Mouse (Mus musculus) liver, embryonic 15.5 days (tissue): ENCODE data around the gene Neurod2. TPM values are rescaled to one million over a fixed set of nuclear protein-coding genes. Genes with fewer than 3 reads are reported as not detected.

Experiments
- ATAC-seq: fragments of 200-750 bp; cut with Nextera tagmentation; 2 replicates; pipeline ENCODE4 v1.8.0; 2017; ENCODE audit warnings: moderate number of reproducible peaks, mild to moderate bottlenecking, moderate library complexity; ENCODE audit not compliant: insufficient read depth
- H3K27ac ChIP-seq: fragments of 300-500 bp; sonication (generic); replicated peaks from 2 replicates; pipeline ENCODE4 v1.5.1; 2015; ENCODE audit warnings: mild to moderate bottlenecking, inconsistent platforms
- H3K27me3 ChIP-seq: fragments of 300-500 bp; sonication (generic); 2 replicates; pipeline ENCODE4 v1.6.1; 2015; ENCODE audit warnings: mild to moderate bottlenecking, inconsistent platforms
- H3K36me3 ChIP-seq: fragments of 300-500 bp; sonication (generic); replicated peaks from 2 replicates; pipeline ENCODE4 v1.6.1; 2015; ENCODE audit warnings: moderate library complexity, mild to moderate bottlenecking, inconsistent platforms
- H3K4me1 ChIP-seq: fragments of 300-500 bp; sonication (generic); replicated peaks from 2 replicates; pipeline ENCODE4 v1.6.1; 2015; ENCODE audit warnings: inconsistent platforms
- H3K4me2 ChIP-seq: fragments of 300-500 bp; sonication (generic); 2 replicates; pipeline ENCODE4 v1.6.1; 2015; ENCODE audit warnings: moderate library complexity, mild to moderate bottlenecking, inconsistent platforms
- H3K4me3 ChIP-seq: fragments of 300-500 bp; sonication (generic); replicated peaks from 2 replicates; pipeline ENCODE4 v1.5.1; 2015; ENCODE audit warnings: mild to moderate bottlenecking, inconsistent platforms
- H3K9ac ChIP-seq: fragments of 300-500 bp; sonication (generic); 2 replicates; pipeline ENCODE4 v1.6.1; 2015; ENCODE audit warnings: moderate library complexity, mild to moderate bottlenecking, inconsistent platforms
- H3K9me3 ChIP-seq: fragments of 300-500 bp; sonication (generic); replicated peaks from 2 replicates; pipeline ENCODE4 v1.6.1; 2016; ENCODE audit warnings: inconsistent platforms
- WGBS: fragments of 180-500 bp; shearing (Covaris S2); methylation state at CpG from one replicate; pipeline ENCODE4 v1.1.7; 2015; ENCODE audit warnings: mixed read lengths; ENCODE audit not compliant: insufficient replicate concordance; 5-methylcytosine and 5-hydroxymethylcytosine counted together
- polyA plus RNA-seq: library from polyadenylated mRNA; unstranded; fragments of >200 nt; fragmentation: Nextera tagmentation; extraction: Ambion mirVana; gene quantifications from 2 replicates; pipeline ENCODE4 v1.2.1, GENCODE M21; 2015

Neurod2 gene
- polyA plus RNA-seq, 1 experiment from 2014 or later: not detected

GRCm38 (mm10) chr11:98329960-98330744 is 704 bp upstream of the Neurod2 start:
- H3K9ac ChIP-seq: no peak overlapping the region

GRCm38 (mm10) chr11:98328371-98329069 is 928 bp downstream of the Neurod2 start:
- peak overlapping the region; percentile 41 for H3K4me2 ChIP-seq
- no peaks in the 10 kb centered on the region for H3K36me3 ChIP-seq
- 0 out of 2 replicates have a peak overlapping the region, but pooled peaks have one; percentile 4 for H3K4me3 ChIP-seq
- WGBS: 1% methylated on average over 50 of the region's 56 CpGs
- peaks cover 100% of the 10 kb centered on the region for H3K27me3 ChIP-seq
- no peaks in the 10 kb centered on the region for H3K9me3 ChIP-seq
- H3K27ac ChIP-seq: no peak overlapping the region
- H3K9ac ChIP-seq: no peak overlapping the region
- no peak for ATAC-seq
- H3K4me1 ChIP-seq: peaks cover 15% of the 10 kb centered on the region

More at GRCm38 (mm10) chr11:98329960-98330744, 704 bp upstream of the Neurod2 start:
- Histone ChIP-seq H3K36me3 (no peaks in the 10 kb centered on the region), H3K9me3 (no peaks in the 10 kb centered on the region), H3K4me1 (peaks cover 25% of the 10 kb centered on the region), H3K4me3 (no peak overlapping the region), H3K4me2 (no peak overlapping the region), H3K27ac (no peak overlapping the region), H3K27me3 (peaks cover 100% of the 10 kb centered on the region)
- ATAC-seq: no peak
- 33% methylated on average over 9 of the region's 9 CpGs for WGBS

- Histone ChIP-seq H3K4me3 (peak overlapping the region; percentile 4; the same call in 1 of the 2 replicates), H3K27me3 (peaks cover 100% of the 10 kb centered on the region), H3K9me3 (no peaks in the 10 kb centered on the region), H3K4me2 (peak overlapping the region; percentile 41; the same call in 1 of the 2 replicates), H3K9ac (no peak overlapping the region), H3K36me3 (no peaks in the 10 kb centered on the region), H3K4me1 (peaks cover 15% of the 10 kb centered on the region), H3K27ac (no peak overlapping the region)
- WGBS: 1% methylated on average over 35 of the region's 35 CpGs
- no peak for ATAC-seq
Observed at GRCm38 (mm10) chr11:98328031-98328370, 1.4 kb downstream of the Neurod2 start.

GRCm38 (mm10) chr11:98327136-98328030 is 2.1 kb downstream of the Neurod2 start:
- H3K9ac ChIP-seq: no peak overlapping the region
- ATAC-seq: no peak
- H3K4me1 ChIP-seq: peaks cover 15% of the 10 kb centered on the region
- peak overlapping the region; percentile 4; the same call in 1 of the 2 replicates for H3K4me3 ChIP-seq
- H3K36me3 ChIP-seq: no peaks in the 10 kb centered on the region
- peak overlapping the region; percentile 41; the same call in 1 of the 2 replicates for H3K4me2 ChIP-seq
- H3K9me3 ChIP-seq: no peaks in the 10 kb centered on the region
- 2% methylated on average over 97 of the region's 97 CpGs for WGBS
- H3K27me3 ChIP-seq: peaks cover 100% of the 10 kb centered on the region
- H3K27ac ChIP-seq: no peak overlapping the region

- H3K9me3 ChIP-seq: no peaks in the 10 kb centered on the region
- no peak overlapping the region for H3K4me3 ChIP-seq
- no peak for ATAC-seq
- peaks cover 15% of the 10 kb centered on the region for H3K4me1 ChIP-seq
- H3K9ac ChIP-seq: no peak overlapping the region
- no peak overlapping the region for H3K27ac ChIP-seq
- no peaks in the 10 kb centered on the region for H3K36me3 ChIP-seq
- WGBS: 1% methylated on average over 19 of the region's 19 CpGs
- peak overlapping the region; percentile 41; the same call in 1 of the 2 replicates for H3K4me2 ChIP-seq
- peaks cover 100% of the 10 kb centered on the region for H3K27me3 ChIP-seq
Observed at GRCm38 (mm10) chr11:98326741-98327135, 2.7 kb downstream of the Neurod2 start.

GRCm38 (mm10) chr11:98325821-98326218 is 3.6 kb downstream of the Neurod2 start:
- no peaks in the 10 kb centered on the region for H3K9me3 ChIP-seq
- H3K4me3 ChIP-seq: no peak overlapping the region
- H3K27me3 ChIP-seq: peaks cover 100% of the 10 kb centered on the region
- H3K36me3 ChIP-seq: no peaks in the 10 kb centered on the region
- no peak overlapping the region for H3K27ac ChIP-seq
- no peak overlapping the region for H3K9ac ChIP-seq
- H3K4me1 ChIP-seq: peaks cover 15% of the 10 kb centered on the region
- no peak overlapping the region for H3K4me2 ChIP-seq
- no peak for ATAC-seq
- 5% methylated on average over 22 of the region's 22 CpGs for WGBS

- Histone ChIP-seq H3K27ac (no peak overlapping the region), H3K27me3 (peaks cover 100% of the 10 kb centered on the region), H3K9ac (no peak overlapping the region), H3K4me3 (no peak overlapping the region), H3K4me1 (peaks cover 15% of the 10 kb centered on the region), H3K9me3 (no peaks in the 10 kb centered on the region), H3K36me3 (no peaks in the 10 kb centered on the region), H3K4me2 (no peak overlapping the region)
- 4% methylated on average over 14 of the region's 14 CpGs for WGBS
- no peak for ATAC-seq
Observed at GRCm38 (mm10) chr11:98325191-98325820, 4.1 kb downstream of the Neurod2 start.

GRCm38 (mm10) chr11:98323933-98324332 is 5.5 kb downstream of the Neurod2 start:
- no peak overlapping the region for H3K4me3 ChIP-seq
- H3K9me3 ChIP-seq: no peaks in the 10 kb centered on the region
- peaks cover 15% of the 10 kb centered on the region for H3K4me1 ChIP-seq
- H3K27ac ChIP-seq: no peak overlapping the region
- 3% methylated on average over 9 of the region's 9 CpGs for WGBS
- no peak overlapping the region for H3K9ac ChIP-seq
- ATAC-seq: no peak
- H3K36me3 ChIP-seq: no peaks in the 10 kb centered on the region
- H3K27me3 ChIP-seq: peaks cover 100% of the 10 kb centered on the region
- no peak overlapping the region for H3K4me2 ChIP-seq

GRCm38 (mm10) chr11:98323136-98323866 is 6.1 kb downstream of the Neurod2 start:
- 4% methylated on average over 10 of the region's 10 CpGs for WGBS
- Histone ChIP-seq H3K27me3 (peaks cover 100% of the 10 kb centered on the region), H3K36me3 (no peaks in the 10 kb centered on the region), H3K27ac (no peak overlapping the region), H3K9ac (no peak overlapping the region), H3K4me1 (peaks cover 14% of the 10 kb centered on the region), H3K9me3 (no peaks in the 10 kb centered on the region), H3K4me3 (no peak overlapping the region), H3K4me2 (no peak overlapping the region)
- ATAC-seq: no peak

GRCm38 (mm10) chr11:98322159-98322558 is 7.3 kb downstream of the Neurod2 start:
- no peak for ATAC-seq
- Histone ChIP-seq H3K4me2 (no peak overlapping the region), H3K4me1 (peaks cover 3% of the 10 kb centered on the region; the same call in 1 of the 2 replicates), H3K9ac (no peak overlapping the region), H3K27ac (no peak overlapping the region), H3K4me3 (no peak overlapping the region), H3K36me3 (no peaks in the 10 kb centered on the region), H3K27me3 (peaks cover 100% of the 10 kb centered on the region), H3K9me3 (no peaks in the 10 kb centered on the region)
- 0% methylated on average over 1 of the region's 1 CpGs for whole genome bisulfite sequencing
